Mouse (Mus musculus) layer of hippocampus, adult 18-20 months (tissue): ENCODE results near the gene Lair1. TPM values are rescaled to one million over a fixed set of nuclear protein-coding genes. Genes with fewer than 3 reads are reported as not detected.
"Not testable (repeated sequence)": the region's sequence is repeated elsewhere in the genome, so short reads cannot be mapped to it uniquely, and the experiment has no call there.

Source experiments
- DNase-seq, 2 experiments: peaks; one replicate each; pipeline ENCODE4 v3.0.0; 2022; ENCODE audit warnings: low spot score in 2 of 2
- total RNA-seq, 2 experiments: library from RNA; stranded (reverse); gene quantifications; 2 replicates each; pipeline ENCODE4 v1.2.3; 2021

The Lair1 gene
- total RNA-seq, 2 experiments from 2014 or later, result 4.9 to 7.1 TPM

- DNase-seq, result not testable (repeated sequence)
Observed at GRCm38 (mm10) chr7:4004636-4005035, 58.4 kb downstream of the Lair1 start.

- not testable (repeated sequence) for DNase-seq
Observed at GRCm38 (mm10) chr7:4003996-4004395, 59.0 kb downstream of the Lair1 start.

- no peak for DNase-seq
Observed at GRCm38 (mm10) chr7:3962017-3962416, 101.0 kb downstream of the Lair1 start.

- no peak for DNase-seq
Observed at GRCm38 (mm10) chr7:3957387-3957786, 105.6 kb downstream of the Lair1 start.

Other genes starting within 250 kb of the Lair1 start
- gene Gm15448, start 237.5 kb downstream of the Lair1 start, total RNA-seq, result not detected
- gene Pira2, start 218.2 kb downstream of the Lair1 start, total RNA-seq, result not detected
- not detected for gene Gm14548, start 165.1 kb downstream of the Lair1 start, total RNA-seq
- gene Lilra6, start 147.7 kb downstream of the Lair1 start, total RNA-seq, result not detected
- 100 to 1,000 TPM; 572 to 597 TPM for gene Ttyh1, start 56.2 kb upstream of the Lair1 start, total RNA-seq
- gene Leng8, start 73.8 kb upstream of the Lair1 start, total RNA-seq, result 100 to 1,000 TPM; 139 to 159 TPM
- gene Leng9, start 87.2 kb upstream of the Lair1 start, total RNA-seq, result 1 to 10 TPM; 5.1 to 5.9 TPM
- gene Cdc42ep5, start 101.7 kb upstream of the Lair1 start, total RNA-seq, result 1 to 10 TPM; 1.3 to 1.9 TPM
- gene Lilra5, start 174.6 kb upstream of the Lair1 start, total RNA-seq, result under 1 TPM in 1 of 2 experiments, not detected in 1; 0.20 TPM